In genomic region chr4:103475596-103475995, GRCm38 (mm10) we compare ENCODE assay signal across 21 mouse cellular contexts.
"Had no signal": no experiment of that assay in that cellular context is flagged by ENCODE, and none has a peak within 500 bp of the region (broad histone marks: within the 10 kb centered on the region; RNA-seq: fewer than 3 reads in every experiment).

No protein-coding gene starts in this region.

- DNase-seq: kidney, adult 18-20 months; kidney, adult 9 months; kidney, postnatal 14 days; kidney, postnatal 4 days; liver; lung, adult 18-20 months; lung, postnatal 10 days; lung, postnatal 36 days; right cerebral cortex, postnatal 4 days; thymus, postnatal 25 days had no signal

- H3K27ac ChIP-seq: intestine, embryonic 15.5 days; limb, embryonic 10.5 days; limb, embryonic 13.5 days; liver, embryonic 12.5 days; liver, embryonic 15.5 days; lung, embryonic 15.5 days; midbrain, embryonic 10.5 days; midbrain, embryonic 13.5 days; stomach, postnatal 0 days had no signal

- ATAC-seq: intestine, embryonic 15.5 days; liver, embryonic 12.5 days; midbrain, embryonic 13.5 days; midbrain, embryonic 16.5 days had no signal

- H3K4me2 ChIP-seq: intestine, embryonic 15.5 days; limb, embryonic 13.5 days; liver, embryonic 12.5 days; liver, embryonic 15.5 days; lung, embryonic 15.5 days; midbrain, embryonic 13.5 days had no signal

- H3K4me1 ChIP-seq: intestine, embryonic 15.5 days; limb, embryonic 10.5 days; limb, embryonic 13.5 days; liver, embryonic 12.5 days; liver, embryonic 15.5 days; lung, embryonic 15.5 days; megakaryocyte, embryonic 14.5 days; midbrain, embryonic 10.5 days; midbrain, embryonic 13.5 days had no signal

- H3K9ac ChIP-seq: intestine, embryonic 15.5 days; limb, embryonic 13.5 days; liver, embryonic 12.5 days; liver, embryonic 15.5 days; lung, embryonic 15.5 days; midbrain, embryonic 13.5 days had no signal

- H3K9me3 ChIP-seq: intestine, embryonic 15.5 days; limb, embryonic 10.5 days; limb, embryonic 13.5 days; liver, embryonic 12.5 days; liver, embryonic 15.5 days; lung, embryonic 15.5 days; megakaryocyte, embryonic 14.5 days; midbrain, embryonic 10.5 days; midbrain, embryonic 13.5 days had no signal

- H3K27me3 ChIP-seq: intestine, embryonic 15.5 days; limb, embryonic 13.5 days; liver, embryonic 12.5 days; liver, embryonic 15.5 days; lung, embryonic 15.5 days; megakaryocyte, embryonic 14.5 days; midbrain, embryonic 13.5 days had no signal

- H3K4me3 ChIP-seq: intestine, embryonic 15.5 days; limb, embryonic 10.5 days; limb, embryonic 13.5 days; liver, embryonic 12.5 days; liver, embryonic 15.5 days; lung, embryonic 15.5 days; megakaryocyte, embryonic 14.5 days; midbrain, embryonic 10.5 days; midbrain, embryonic 13.5 days had no signal

- H3K36me3 ChIP-seq: intestine, embryonic 15.5 days; limb, embryonic 10.5 days; limb, embryonic 13.5 days; liver, embryonic 12.5 days; liver, embryonic 15.5 days; lung, embryonic 15.5 days; midbrain, embryonic 10.5 days; midbrain, embryonic 13.5 days had no signal
